Mouse (Mus musculus): ENCODE measurements around the gene Gm28635.

GRCm38 (mm10) chr2:84714811-84715561 lies 37.1 kb upstream of the Gm28635 start, which contains the start of gene Zdhhc5:
- peak; percentile 92 for TF ChIP-seq POLR2A (IDR thresholded peaks at IDR 0.05; ENCODE audit: low read depth, low read length)
- peak; percentile 14; the same call in 1 of the 2 replicates for TF ChIP-seq IRF4 (IDR thresholded peaks at IDR 0.05; ENCODE audit: low read depth, low read length)
- no peak; the same call in 1 of the 2 replicates for TF ChIP-seq HCFC1 (IDR thresholded peaks at IDR 0.05; ENCODE audit: low read depth, low read length)
- TF ChIP-seq CTCF (conservative IDR thresholded peaks at IDR 0.05 in 1 of 2, IDR thresholded peaks at IDR 0.05 in 1 of 2; ENCODE audit: low read depth in 2 of 2, low read length in 2 of 2): no peak
- TF ChIP-seq ETS1 (conservative IDR thresholded peaks at IDR 0.05; ENCODE audit: low read depth, low read length): no peak
- TF ChIP-seq GABPA (IDR thresholded peaks at IDR 0.05; ENCODE audit: insufficient replicate concordance, low read depth, low read length): no peak
- TF ChIP-seq TCF12 (IDR thresholded peaks at IDR 0.05; ENCODE audit: low read depth, low read length): peak; percentile 10; the same call in 1 of the 2 replicates
- no peak for TF ChIP-seq EP300 (IDR thresholded peaks at IDR 0.05; ENCODE audit: low read length)
- peak; percentile 73 for TF ChIP-seq BHLHE40 (IDR thresholded peaks at IDR 0.05; ENCODE audit: low read depth, low read length)
- peak; percentile 20 for TF ChIP-seq ZMIZ1 (IDR thresholded peaks at IDR 0.05; ENCODE audit: low read depth, low read length)
- peak; percentile 73; the same call in 1 of the 2 replicates for TF ChIP-seq SIN3A (IDR thresholded peaks at IDR 0.05; ENCODE audit: low read length)

All from CH12.LX (cell line).